Mouse (Mus musculus): Measurements from ENCODE around the gene S100pbp. TPM values are rescaled to one million over a fixed set of nuclear protein-coding genes. Genes with fewer than 3 reads are reported as not detected.
A peak's percentile ranks its signal among the peaks of the same experiment; 100 is the strongest.

Gene S100pbp
- total RNA-seq, 1 experiment from 2014 or later = 24.5 TPM

GRCm38 (mm10) chr4:129151276-129151811, 38.2 kb downstream of the S100pbp start:
- DNase-seq = no peak

- no peak for DNase-seq
Measured at GRCm38 (mm10) chr4:129149321-129149720, 40.2 kb downstream of the S100pbp start.

GRCm38 (mm10) chr4:129147552-129148103, 41.9 kb downstream of the S100pbp start:
- no peak for DNase-seq

GRCm38 (mm10) chr4:129146392-129146791, 43.1 kb downstream of the S100pbp start:
- no peak for DNase-seq

- no peak for DNase-seq
Measured at GRCm38 (mm10) chr4:129145943-129146342, 43.6 kb downstream of the S100pbp start.

GRCm38 (mm10) chr4:129145411-129145810, 44.1 kb downstream of the S100pbp start:
- no peak for DNase-seq

- no peak for DNase-seq
Measured at GRCm38 (mm10) chr4:129144401-129145367, 44.8 kb downstream of the S100pbp start.

- no peak for DNase-seq
Measured at GRCm38 (mm10) chr4:129143509-129143908, 46.0 kb downstream of the S100pbp start.

GRCm38 (mm10) chr4:129142439-129143045, 47.0 kb downstream of the S100pbp start:
- DNase-seq = no peak

GRCm38 (mm10) chr4:129141560-129142438, 47.7 kb downstream of the S100pbp start:
- DNase-seq = peak; percentile 56

- DNase-seq = no peak
Measured at GRCm38 (mm10) chr4:129140808-129141207, 48.7 kb downstream of the S100pbp start.

GRCm38 (mm10) chr4:129139642-129140041, 49.9 kb downstream of the S100pbp start:
- DNase-seq = no peak

GRCm38 (mm10) chr4:129137392-129138321, 51.9 kb downstream of the S100pbp start:
- no peak for DNase-seq

- DNase-seq = peak; percentile 53
Measured at GRCm38 (mm10) chr4:129136579-129137391, 52.7 kb downstream of the S100pbp start, which contains the start of gene Fndc5. Gene Fndc5, plus strand, starts transcription at chr4:129136999.

- DNase-seq = no peak
Measured at GRCm38 (mm10) chr4:129136189-129136578, 53.3 kb downstream of the S100pbp start.

GRCm38 (mm10) chr4:129135637-129136036, 53.9 kb downstream of the S100pbp start:
- DNase-seq = no peak

GRCm38 (mm10) chr4:129134799-129135585, 54.5 kb downstream of the S100pbp start:
- peak; percentile 87 for DNase-seq

GRCm38 (mm10) chr4:129130755-129131303, 58.7 kb downstream of the S100pbp start:
- no peak for DNase-seq
